Mouse (Mus musculus) liver, embryonic 15.5 days (tissue): ENCODE measurements around the gene Gtf2e1. TPM values are rescaled to one million over a fixed set of nuclear protein-coding genes. Genes with fewer than 3 reads are reported as not detected.

Experiments used
- ATAC-seq: fragments of 200-750 bp; cut with Nextera tagmentation; 2 replicates; pipeline ENCODE4 v1.8.0; 2017; ENCODE audit warnings: moderate number of reproducible peaks, mild to moderate bottlenecking, moderate library complexity; ENCODE audit not compliant: insufficient read depth
- H3K27ac ChIP-seq: fragments of 300-500 bp; sonication (generic); replicated peaks from 2 replicates; pipeline ENCODE4 v1.5.1; 2015; ENCODE audit warnings: mild to moderate bottlenecking, inconsistent platforms
- H3K27me3 ChIP-seq: fragments of 300-500 bp; sonication (generic); 2 replicates; pipeline ENCODE4 v1.6.1; 2015; ENCODE audit warnings: mild to moderate bottlenecking, inconsistent platforms
- H3K36me3 ChIP-seq: fragments of 300-500 bp; sonication (generic); replicated peaks from 2 replicates; pipeline ENCODE4 v1.6.1; 2015; ENCODE audit warnings: moderate library complexity, mild to moderate bottlenecking, inconsistent platforms
- H3K4me1 ChIP-seq: fragments of 300-500 bp; sonication (generic); replicated peaks from 2 replicates; pipeline ENCODE4 v1.6.1; 2015; ENCODE audit warnings: inconsistent platforms
- H3K4me2 ChIP-seq: fragments of 300-500 bp; sonication (generic); 2 replicates; pipeline ENCODE4 v1.6.1; 2015; ENCODE audit warnings: moderate library complexity, mild to moderate bottlenecking, inconsistent platforms
- H3K4me3 ChIP-seq: fragments of 300-500 bp; sonication (generic); replicated peaks from 2 replicates; pipeline ENCODE4 v1.5.1; 2015; ENCODE audit warnings: mild to moderate bottlenecking, inconsistent platforms
- H3K9ac ChIP-seq: fragments of 300-500 bp; sonication (generic); 2 replicates; pipeline ENCODE4 v1.6.1; 2015; ENCODE audit warnings: moderate library complexity, mild to moderate bottlenecking, inconsistent platforms
- H3K9me3 ChIP-seq: fragments of 300-500 bp; sonication (generic); replicated peaks from 2 replicates; pipeline ENCODE4 v1.6.1; 2016; ENCODE audit warnings: inconsistent platforms
- WGBS: fragments of 180-500 bp; shearing (Covaris S2); methylation state at CpG from one replicate; pipeline ENCODE4 v1.1.7; 2015; ENCODE audit warnings: mixed read lengths; ENCODE audit not compliant: insufficient replicate concordance; 5-methylcytosine and 5-hydroxymethylcytosine counted together
- polyA plus RNA-seq: library from polyadenylated mRNA; unstranded; fragments of >200 nt; fragmentation: Nextera tagmentation; extraction: Ambion mirVana; gene quantifications from 2 replicates; pipeline ENCODE4 v1.2.1, GENCODE M21; 2015

Gene Gtf2e1
- polyA plus RNA-seq: 7.3 and 7.6 TPM in 2 replicates

DNA sequence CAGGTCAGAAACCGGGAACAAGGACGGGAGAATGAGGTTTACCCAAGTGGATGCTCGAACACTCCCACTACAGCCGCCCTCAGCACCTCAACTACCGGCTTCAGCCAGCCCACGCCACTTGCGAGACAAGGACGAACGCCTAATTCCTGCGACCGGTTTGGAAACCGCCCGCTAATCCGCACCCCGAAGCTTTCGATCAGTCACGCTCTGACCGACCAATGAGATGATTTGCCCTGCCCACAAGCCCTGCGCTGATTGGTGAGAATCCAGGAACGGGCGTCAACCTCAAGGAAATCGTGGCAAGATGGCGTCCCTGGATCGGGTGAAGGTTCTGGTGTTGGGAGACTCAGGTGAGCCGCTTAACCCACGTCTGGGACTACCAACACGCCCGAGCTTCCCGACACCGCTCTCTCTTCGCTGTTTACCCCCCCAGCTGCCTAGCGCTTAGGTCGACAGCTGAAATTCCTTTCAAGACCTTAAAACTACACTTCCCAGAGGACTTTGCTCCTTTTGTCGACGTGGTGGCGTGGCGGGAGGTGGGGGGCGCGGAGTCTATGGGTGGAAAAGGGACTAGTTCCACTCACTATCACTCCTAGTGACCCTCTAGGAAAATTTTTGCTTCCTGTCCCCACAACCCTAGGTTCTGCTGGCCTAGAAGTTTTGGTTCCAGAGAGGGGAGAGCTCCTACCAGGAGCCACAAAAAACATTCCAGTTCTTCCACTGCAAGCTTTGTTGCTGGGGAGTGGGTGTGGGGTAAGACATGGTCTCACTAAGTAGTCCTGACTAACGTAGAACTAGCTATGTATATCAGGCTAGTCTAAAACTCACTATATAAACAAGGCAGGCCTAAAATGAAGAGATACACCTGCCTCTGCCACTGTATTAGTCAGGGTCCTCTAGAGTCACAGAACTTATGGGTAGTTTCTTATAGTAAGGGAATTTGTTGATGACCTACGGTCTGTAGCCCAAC is at the start of gene Gtf2e1, which contains the start of gene Rabl3:
Gene Gtf2e1 (minus strand): TSS at position 179 of the 970 bp plus-strand sequence.
Gene Rabl3 (plus strand): TSS at position 275 of the 970 bp plus-strand sequence.
- 1% methylated on average over 41 of the region's 41 CpGs for WGBS
- Histone ChIP-seq H3K36me3 (peaks cover 12% of the 10 kb centered on the region), H3K4me2 (peak within 1 kb of the TSS; percentile 94), H3K9ac (peak within 1 kb of the TSS; percentile 83), H3K4me1 (peaks cover 20% of the 10 kb centered on the region), H3K4me3 (peak within 1 kb of the TSS; percentile 81), H3K27ac (peak within 1 kb of the TSS; percentile 83), H3K27me3 (no peaks in the 10 kb centered on the region), H3K9me3 (no peaks in the 10 kb centered on the region)
- peak; percentile 98 for ATAC-seq

DNA sequence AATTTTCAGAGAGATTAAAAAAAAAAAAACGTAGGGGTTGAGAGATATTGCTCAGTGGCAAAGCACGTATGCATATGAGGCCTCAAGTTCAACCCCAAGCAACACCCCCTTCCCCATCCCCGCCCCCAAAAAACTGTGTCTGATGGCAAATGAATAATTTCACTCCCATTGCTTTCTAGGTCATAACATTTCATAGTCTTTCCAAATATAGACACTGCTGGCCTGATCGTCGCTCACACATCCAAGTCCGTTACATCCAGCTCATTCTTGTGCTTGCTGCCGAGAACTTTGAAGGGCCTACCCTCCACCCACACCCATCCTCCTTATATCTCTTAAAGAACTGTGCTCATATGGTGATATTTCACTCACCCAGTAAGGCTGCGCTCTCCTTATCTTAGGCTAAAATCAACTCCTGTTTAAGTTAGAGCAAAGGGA is 45.6 kb upstream of the Gtf2e1 start:
- Histone ChIP-seq H3K27ac (no peak overlapping the region), H3K4me2 (no peak overlapping the region), H3K4me1 (peaks cover 6% of the 10 kb centered on the region; the same call in 1 of the 2 replicates), H3K9me3 (no peaks in the 10 kb centered on the region), H3K27me3 (no peaks in the 10 kb centered on the region), H3K36me3 (no peaks in the 10 kb centered on the region; the same call in 1 of the 2 replicates), H3K4me3 (no peak overlapping the region), H3K9ac (no peak overlapping the region)
- no peak for ATAC-seq
- 56% methylated on average over 8 of the region's 8 CpGs for WGBS

DNA sequence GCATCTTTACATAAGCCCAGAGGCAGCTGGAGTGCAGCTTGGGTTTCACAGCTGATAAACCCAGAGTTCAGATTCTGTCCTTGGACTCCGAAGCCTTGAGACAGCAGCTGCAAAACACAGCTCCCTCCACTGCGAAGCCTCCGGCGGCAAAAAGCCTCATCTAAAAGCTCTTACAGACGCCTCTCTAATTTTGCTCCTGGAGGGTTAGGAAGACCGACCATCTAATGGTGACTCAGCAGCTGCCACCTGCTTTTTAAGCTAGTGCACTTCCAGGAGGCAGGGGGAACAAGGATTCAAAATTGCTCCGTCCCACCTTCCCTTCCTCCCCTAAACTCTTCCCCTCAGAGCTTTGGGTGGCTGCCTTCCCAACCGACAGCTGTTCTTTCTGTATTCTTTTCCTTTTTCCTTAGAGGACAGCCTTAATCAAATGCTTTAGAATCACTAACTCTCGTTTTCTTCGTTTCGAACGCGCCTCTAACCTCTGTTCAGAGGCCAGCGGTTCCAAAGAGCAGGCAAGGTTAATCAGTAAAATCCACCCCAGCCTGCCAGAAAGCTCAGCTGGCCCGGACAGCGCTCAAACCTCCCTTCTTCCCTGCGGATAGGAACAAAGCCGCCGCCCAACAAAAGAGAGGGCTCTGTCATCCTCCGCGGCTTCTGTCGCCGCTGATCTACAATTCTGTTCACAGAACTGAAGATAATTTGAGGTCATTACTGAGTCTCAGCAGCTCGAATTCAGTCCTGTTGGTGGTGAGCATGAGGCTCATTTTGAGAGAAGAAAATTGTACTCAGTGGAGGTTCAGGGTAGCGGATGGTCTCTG is 44.8 kb upstream of the Gtf2e1 start:
- Histone ChIP-seq H3K4me1 (peaks cover 6% of the 10 kb centered on the region; the same call in 1 of the 2 replicates), H3K4me3 (peak overlapping the region; percentile 18; the same call in 1 of the 2 replicates), H3K27ac (peak overlapping the region; percentile 74), H3K9ac (no peak overlapping the region), H3K9me3 (no peaks in the 10 kb centered on the region), H3K27me3 (no peaks in the 10 kb centered on the region), H3K4me2 (peak overlapping the region; percentile 49), H3K36me3 (no peaks in the 10 kb centered on the region)
- WGBS: 5% methylated on average over 25 of the region's 25 CpGs
- peak; percentile 59 for ATAC-seq

DNA sequence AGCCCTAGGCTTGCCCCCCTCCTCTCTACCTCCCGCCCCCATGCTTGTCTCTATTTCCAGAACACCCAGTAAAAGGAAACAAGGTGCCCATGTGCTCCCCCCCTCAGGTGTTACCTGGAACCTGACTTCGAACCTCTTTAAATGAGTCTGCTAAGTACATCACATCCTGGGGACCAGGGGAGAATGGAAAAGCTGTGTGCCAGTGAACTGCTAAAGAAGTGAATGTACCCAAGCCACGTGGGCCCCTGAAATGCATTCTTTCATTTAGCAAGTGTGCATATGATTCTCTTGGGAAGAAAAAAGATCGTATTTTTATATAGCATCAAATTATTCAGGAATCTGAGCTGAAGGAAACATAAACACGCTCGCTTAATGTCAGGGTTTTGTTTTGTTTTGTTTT is 44.2 kb upstream of the Gtf2e1 start:
- 39% methylated on average over 6 of the region's 6 CpGs for WGBS
- peaks cover 6% of the 10 kb centered on the region; the same call in 1 of the 2 replicates for H3K4me1 ChIP-seq
- no peaks in the 10 kb centered on the region for H3K27me3 ChIP-seq
- 0 out of 2 replicates have a peak overlapping the region, but pooled peaks have one; percentile 18 for H3K4me3 ChIP-seq
- no peak for ATAC-seq
- no peaks in the 10 kb centered on the region for H3K36me3 ChIP-seq
- peak overlapping the region; percentile 49 for H3K4me2 ChIP-seq
- H3K9me3 ChIP-seq: no peaks in the 10 kb centered on the region
- H3K27ac ChIP-seq: 0 out of 2 replicates have a peak overlapping the region, but pooled peaks have one; percentile 74
- H3K9ac ChIP-seq: no peak overlapping the region

DNA sequence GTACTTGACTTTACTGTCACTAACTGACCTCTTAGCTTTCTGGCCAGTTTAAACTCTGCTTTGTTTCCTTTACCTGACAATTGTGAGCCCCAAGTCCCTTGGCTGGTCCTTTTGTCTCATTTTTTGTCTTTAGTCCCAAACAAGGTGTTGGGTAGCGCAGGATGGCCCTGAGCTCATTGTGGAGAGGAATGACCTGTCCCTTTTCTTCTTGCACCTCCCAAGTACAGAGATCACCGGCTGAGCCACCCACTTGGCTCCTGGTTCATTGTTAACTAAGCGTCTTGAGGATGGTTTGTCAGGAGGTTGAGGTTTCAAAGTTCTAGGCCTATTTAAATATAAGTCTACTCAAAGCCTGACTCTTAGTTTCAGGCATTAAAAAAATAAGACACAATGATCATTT is 43.7 kb upstream of the Gtf2e1 start:
- peak overlapping the region; percentile 49 for H3K4me2 ChIP-seq
- no peaks in the 10 kb centered on the region for H3K9me3 ChIP-seq
- 67% methylated on average over 3 of the region's 3 CpGs for WGBS
- no peak overlapping the region for H3K9ac ChIP-seq
- H3K4me1 ChIP-seq: peaks cover 6% of the 10 kb centered on the region; the same call in 1 of the 2 replicates
- H3K27me3 ChIP-seq: no peaks in the 10 kb centered on the region
- H3K36me3 ChIP-seq: no peaks in the 10 kb centered on the region
- 0 out of 2 replicates have a peak overlapping the region, but pooled peaks have one; percentile 74 for H3K27ac ChIP-seq
- H3K4me3 ChIP-seq: no peak overlapping the region
- ATAC-seq: no peak

DNA sequence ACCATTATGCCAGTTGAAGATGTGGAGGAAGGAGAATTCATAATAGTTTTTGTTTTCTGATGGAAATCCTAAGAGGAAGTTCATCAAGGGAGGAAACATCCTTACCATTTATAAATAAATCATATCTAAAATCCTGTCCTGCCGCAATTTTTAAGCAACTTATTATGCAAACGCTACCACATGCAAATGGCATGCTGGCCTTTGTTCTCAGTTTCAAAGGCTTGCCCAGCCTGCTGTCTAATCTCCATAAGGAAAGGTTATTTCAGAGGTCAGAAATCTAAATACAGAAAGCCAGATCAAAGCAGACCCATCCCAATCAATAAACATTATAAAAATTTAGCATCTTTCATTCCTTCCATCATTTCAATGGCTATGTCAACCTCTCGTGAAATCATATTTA is 42.3 kb upstream of the Gtf2e1 start:
- Histone ChIP-seq H3K9me3 (no peaks in the 10 kb centered on the region), H3K4me1 (peaks cover 6% of the 10 kb centered on the region; the same call in 1 of the 2 replicates), H3K4me3 (peak overlapping the region; percentile 23), H3K36me3 (no peaks in the 10 kb centered on the region), H3K4me2 (peak overlapping the region; percentile 38), H3K9ac (no peak overlapping the region), H3K27ac (no peak overlapping the region), H3K27me3 (no peaks in the 10 kb centered on the region)
- ATAC-seq: no peak
- WGBS: 68% methylated on average over 3 of the region's 3 CpGs

DNA sequence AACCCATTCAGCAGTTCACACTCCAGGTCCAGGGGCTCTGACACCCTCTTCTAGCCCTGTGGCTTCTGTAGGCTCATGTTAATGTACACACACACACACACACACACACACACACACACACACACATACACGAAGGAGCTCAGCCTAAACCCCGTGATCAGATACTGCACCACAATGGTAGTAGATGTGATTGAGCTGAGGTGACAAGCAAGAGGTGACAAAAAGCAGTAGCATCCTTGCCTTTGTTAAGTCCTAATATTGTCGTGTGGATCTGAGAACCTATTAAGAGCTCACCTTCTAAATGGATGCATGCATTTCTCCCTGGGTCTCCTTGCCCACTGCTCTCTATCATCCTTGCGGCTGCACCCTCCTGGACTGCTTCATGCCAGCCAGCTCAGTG is 41.1 kb upstream of the Gtf2e1 start:
- Histone ChIP-seq H3K27me3 (no peaks in the 10 kb centered on the region), H3K4me3 (peak overlapping the region; percentile 23), H3K9ac (no peak overlapping the region), H3K27ac (peak overlapping the region; percentile 35; the same call in 1 of the 2 replicates), H3K9me3 (no peaks in the 10 kb centered on the region), H3K36me3 (no peaks in the 10 kb centered on the region), H3K4me2 (peak overlapping the region; percentile 38), H3K4me1 (peaks cover 9% of the 10 kb centered on the region; the same call in 1 of the 2 replicates)
- ATAC-seq: 0 out of 2 replicates have a peak, but pooled peaks have one; percentile 26
- 51% methylated on average over 4 of the region's 4 CpGs for WGBS

DNA sequence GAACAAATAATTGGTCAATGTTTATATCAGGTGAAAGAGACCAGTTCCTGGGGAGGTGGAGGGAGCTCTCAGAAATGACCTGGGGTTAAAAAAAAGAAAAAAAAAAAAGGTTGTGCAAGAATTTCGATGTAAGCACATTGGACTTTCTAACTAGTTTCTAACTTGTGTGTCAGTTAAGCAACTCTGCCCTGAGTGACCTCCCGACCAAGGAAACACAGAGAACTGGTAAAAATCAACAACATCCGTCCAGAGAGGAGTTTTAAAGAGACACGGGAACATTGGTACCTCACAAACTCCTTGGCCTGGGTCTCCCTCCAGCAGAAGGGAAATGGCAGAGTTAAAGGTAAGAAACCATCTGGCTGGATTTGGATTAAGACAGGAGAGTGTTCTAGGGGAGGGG is 40.4 kb upstream of the Gtf2e1 start, which contains the start of gene Hgd:
Gene Hgd (plus strand): TSS at position 160 of the 400 bp plus-strand sequence.
- Histone ChIP-seq H3K4me1 (peaks cover 9% of the 10 kb centered on the region; the same call in 1 of the 2 replicates), H3K36me3 (no peaks in the 10 kb centered on the region), H3K4me3 (peak within 1 kb of the TSS; percentile 23), H3K9ac (no peak within 1 kb of the TSS; the same call in 1 of the 2 replicates), H3K4me2 (peak within 1 kb of the TSS; percentile 38), H3K27ac (peak within 1 kb of the TSS; percentile 62), H3K27me3 (no peaks in the 10 kb centered on the region), H3K9me3 (no peaks in the 10 kb centered on the region)
- peak; percentile 53 for ATAC-seq
- WGBS: 37% methylated on average over 4 of the region's 4 CpGs

DNA sequence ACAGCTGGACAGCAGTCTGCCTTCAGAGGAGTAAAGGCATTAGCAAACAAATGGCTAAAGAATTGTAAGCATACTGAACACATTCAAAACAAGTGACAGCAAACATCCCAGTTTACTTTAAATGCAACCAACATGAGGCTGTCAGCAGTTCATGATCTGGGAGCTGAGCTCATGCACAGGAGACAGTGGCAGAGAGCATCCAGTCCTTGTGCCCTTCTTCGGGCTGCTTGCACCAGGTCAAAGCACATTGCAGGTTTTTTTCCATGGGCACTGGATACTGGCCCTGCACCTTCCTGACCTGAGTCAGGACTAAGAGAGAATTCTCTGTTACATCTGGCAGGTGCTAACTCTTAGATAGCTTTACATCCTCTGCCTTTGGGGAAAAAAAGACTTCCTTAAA is 40.0 kb upstream of the Gtf2e1 start:
- WGBS: 65% methylated on average over 1 of the region's 1 CpGs
- ATAC-seq: no peak
- peak overlapping the region; percentile 62 for H3K27ac ChIP-seq

DNA sequence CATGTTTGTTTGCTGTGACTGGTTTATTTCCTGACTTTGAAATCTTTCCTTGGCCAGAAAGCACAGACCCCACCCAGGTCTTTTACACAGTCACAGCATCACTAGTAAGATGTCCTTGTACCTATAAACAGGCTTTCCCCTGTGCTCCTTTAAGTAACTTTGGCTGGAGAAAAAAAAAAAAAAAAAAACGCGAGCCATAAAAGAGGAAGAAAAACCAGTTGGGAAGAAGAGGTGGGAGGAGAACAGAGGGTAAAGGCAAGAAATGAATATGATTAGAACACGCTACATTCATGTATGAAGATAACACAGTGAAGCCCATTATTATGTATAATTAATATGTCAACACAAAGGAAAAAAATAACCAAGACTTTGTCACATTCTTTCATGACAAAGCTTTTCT is 35.7 kb upstream of the Gtf2e1 start:
- Histone ChIP-seq H3K4me3 (no peak overlapping the region), H3K4me1 (0 out of 2 replicates have a peak, but pooled peaks cover 2% of the 10 kb centered on the region), H3K27me3 (no peaks in the 10 kb centered on the region), H3K36me3 (peaks cover 7% of the 10 kb centered on the region), H3K4me2 (no peak overlapping the region), H3K9ac (no peak overlapping the region), H3K27ac (no peak overlapping the region), H3K9me3 (0 out of 2 replicates have a peak, but pooled peaks cover 2% of the 10 kb centered on the region)
- WGBS: 41% methylated on average over 2 of the region's 3 CpGs
- ATAC-seq: no peak

More for the DNA sequence above, 40.0 kb upstream of the Gtf2e1 start:
- no peaks in the 10 kb centered on the region for H3K9me3 ChIP-seq
- no peak overlapping the region for H3K4me2 ChIP-seq
- no peak overlapping the region for H3K9ac ChIP-seq
- H3K4me1 ChIP-seq: peaks cover 9% of the 10 kb centered on the region; the same call in 1 of the 2 replicates
- H3K27me3 ChIP-seq: no peaks in the 10 kb centered on the region
- no peak overlapping the region for H3K4me3 ChIP-seq
- no peaks in the 10 kb centered on the region for H3K36me3 ChIP-seq
